Mouse (Mus musculus) B cell, adult (primary cell): ENCODE data around the gene Sprr2a1. TPM values are rescaled to one million over a fixed set of nuclear protein-coding genes. Genes with fewer than 3 reads are reported as not detected.

Experiments used
- total RNA-seq: library from RNA; stranded (reverse); gene quantifications from 4 replicates; pipeline ENCODE4 v1.2.4, GENCODE M21; 2023; ENCODE audit not compliant: inconsistent age

The Sprr2a1 gene
- not detected in 4 replicates for total RNA-seq

GRCm38 (mm10) chr3:92215569-92215968 is at the start of gene Sprr2a1, which contains the start of gene Sprr2a2:
Sprr2a1 (plus strand) TSS chr3:92215799.
Sprr2a2 (plus strand) TSS chr3:92215920.

Other genes with a start within 250 kb of the Sprr2a1 start
- gene Pglyrp3, start 201.2 kb upstream of the Sprr2a1 start, total RNA-seq = not detected in 4 replicates
- gene Lor, start 132.7 kb upstream of the Sprr2a1 start, total RNA-seq = not detected in 4 replicates
- not detected in 4 replicates for gene Prr9, start 91.9 kb upstream of the Sprr2a1 start, total RNA-seq
- not detected in 4 replicates for gene Lelp1, start 73.1 kb upstream of the Sprr2a1 start, total RNA-seq
- not detected in 4 replicates for gene Sprr2a2, start 121 bp downstream of the Sprr2a1 start, total RNA-seq
- not detected in 4 replicates for gene Sprr2a3, start 69.6 kb downstream of the Sprr2a1 start, total RNA-seq
- not detected in 4 replicates for gene Sprr2b, start 100.8 kb downstream of the Sprr2a1 start, total RNA-seq
- not detected in 4 replicates for gene Sprr2d, start 123.3 kb downstream of the Sprr2a1 start, total RNA-seq
- not detected in 4 replicates for gene Sprr2e, start 136.3 kb downstream of the Sprr2a1 start, total RNA-seq
- not detected in 4 replicates for gene Sprr2f, start 149.4 kb downstream of the Sprr2a1 start, total RNA-seq
- not detected in 4 replicates for gene Sprr2h, start 169.9 kb downstream of the Sprr2a1 start, total RNA-seq
- gene Sprr2i, start 192.2 kb downstream of the Sprr2a1 start, total RNA-seq = not detected in 4 replicates
- gene Sprr2j-ps, start 202.3 kb downstream of the Sprr2a1 start, total RNA-seq = not detected in 4 replicates
- 0.77 to 2.1 TPM in 2 of 4 replicates, not detected in the others for gene Gm9774, start 213.6 kb downstream of the Sprr2a1 start, total RNA-seq
- not detected in 4 replicates for gene Sprr2k, start 216.8 kb downstream of the Sprr2a1 start, total RNA-seq
- gene Sprr1b, start 223.0 kb downstream of the Sprr2a1 start, total RNA-seq = not detected in 4 replicates
- gene Sprr3, start 242.9 kb downstream of the Sprr2a1 start, total RNA-seq = not detected in 4 replicates